Mouse (Mus musculus): ENCODE measurements around the gene Pax5. TPM values are rescaled to one million over a fixed set of nuclear protein-coding genes. Genes with fewer than 3 reads are reported as not detected.

Gene Pax5
- polyA plus RNA-seq, 2 experiments: 0.05 TPM; not detected in 1

DNA sequence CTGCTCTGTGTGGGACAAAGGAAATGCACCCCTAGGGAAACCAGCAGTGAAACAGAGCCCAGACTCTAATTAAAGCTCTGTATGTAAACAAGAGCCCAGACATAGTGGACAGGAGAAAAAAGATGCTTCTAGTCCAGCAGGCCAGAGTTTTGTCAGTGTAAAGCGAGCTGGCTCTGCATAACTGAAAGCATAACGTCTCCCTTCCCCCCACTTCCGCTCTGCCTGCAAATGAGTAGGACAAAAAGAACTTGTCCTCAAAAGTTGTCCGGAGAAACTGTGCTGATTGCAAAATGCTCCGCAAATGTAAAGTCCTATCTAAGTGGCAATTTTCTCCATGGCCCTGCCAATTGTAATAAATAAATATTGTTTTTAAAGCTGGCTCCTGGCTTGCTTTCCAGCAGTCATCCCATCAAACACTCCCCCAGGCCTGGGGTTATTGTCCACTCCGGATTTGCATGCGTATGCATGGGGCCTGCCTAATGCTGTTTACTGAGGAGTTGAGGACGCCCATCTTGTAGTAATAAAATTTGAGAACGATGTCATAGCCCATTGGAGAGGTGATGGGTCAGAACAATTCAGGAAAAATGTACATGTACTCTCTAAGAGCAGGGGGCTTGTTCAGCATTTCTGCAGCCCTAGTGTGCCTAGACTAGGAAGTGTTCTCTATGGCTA, 208.0 kb downstream of the Pax5 start:
- TF ChIP-seq POLR2A (IDR thresholded peaks at IDR 0.05; ENCODE audit: borderline replicate concordance, extremely low read depth, insufficient read depth, insufficient read length): no peak
- Histone ChIP-seq H3K27ac (replicated peaks; ENCODE audit: low read depth, low read length) (no peak overlapping the region), H3K9ac (ENCODE audit: low read depth, low read length, severe bottlenecking) (no peak overlapping the region), H3K4me1 (ENCODE audit: control insufficient read depth, insufficient read depth, low read length) (no peaks in the 10 kb centered on the region), H3K4me2 (replicated peaks; ENCODE audit: low read depth, low read length, severe bottlenecking) (no peak overlapping the region), H3K27me3 (ENCODE audit: control insufficient read depth, insufficient read depth, low read length) (no peaks in the 10 kb centered on the region), H3K36me3 (ENCODE audit: control insufficient read depth, insufficient read depth, low read length) (no peaks in the 10 kb centered on the region), H3K4me3 (replicated peaks; ENCODE audit: low read length) (no peak overlapping the region), H3K9me3 (ENCODE audit: control insufficient read depth, low read length) (no peaks in the 10 kb centered on the region)
- ATAC-seq (ENCODE audit: low FRiP score, low read depth) (no peak), DNase-seq (ENCODE audit: low spot score) (peak; percentile 7)
- WGBS: 46% methylated on average over 9 of the region's 9 CpGs

DNA sequence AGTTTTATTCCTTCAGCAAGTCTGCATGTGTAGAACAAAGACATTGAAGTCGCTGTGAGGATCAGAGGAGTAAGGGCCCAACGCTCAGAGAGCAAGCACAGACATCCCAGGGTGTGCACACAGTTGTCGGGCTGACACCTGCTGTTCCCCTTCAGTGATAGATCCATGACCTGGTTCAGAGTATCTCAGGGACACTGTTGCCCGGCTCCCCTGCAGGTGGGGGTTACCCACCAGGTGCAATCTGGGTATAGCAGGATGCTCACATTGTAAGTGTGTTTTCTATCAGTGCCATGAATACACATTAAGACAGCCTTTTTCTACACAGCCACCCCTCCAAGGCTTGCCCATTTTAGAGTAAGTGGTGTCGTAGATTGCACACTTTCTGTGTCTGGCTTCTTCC, 212.1 kb downstream of the Pax5 start:
- no peak for TF ChIP-seq POLR2A (IDR thresholded peaks at IDR 0.05; ENCODE audit: borderline replicate concordance, extremely low read depth, insufficient read depth, insufficient read length)
- DNase-seq (ENCODE audit: low spot score): no peak
- ATAC-seq (ENCODE audit: low FRiP score, low read depth): no peak
- no peak overlapping the region for H3K9ac ChIP-seq (ENCODE audit: low read depth, low read length, severe bottlenecking)
- no peak overlapping the region for H3K4me3 ChIP-seq (replicated peaks; ENCODE audit: low read length)
- no peak overlapping the region for H3K27ac ChIP-seq (replicated peaks; ENCODE audit: low read depth, low read length)
- H3K36me3 ChIP-seq (ENCODE audit: control insufficient read depth, insufficient read depth, low read length): no peaks in the 10 kb centered on the region
- H3K4me1 ChIP-seq (ENCODE audit: control insufficient read depth, insufficient read depth, low read length): no peaks in the 10 kb centered on the region
- H3K4me2 ChIP-seq (replicated peaks; ENCODE audit: low read depth, low read length, severe bottlenecking): no peak overlapping the region
- no peaks in the 10 kb centered on the region for H3K9me3 ChIP-seq (ENCODE audit: control insufficient read depth, low read length)
- no peaks in the 10 kb centered on the region for H3K27me3 ChIP-seq (ENCODE audit: control insufficient read depth, insufficient read depth, low read length)
- WGBS: 77% methylated on average over 5 of the region's 5 CpGs

DNA sequence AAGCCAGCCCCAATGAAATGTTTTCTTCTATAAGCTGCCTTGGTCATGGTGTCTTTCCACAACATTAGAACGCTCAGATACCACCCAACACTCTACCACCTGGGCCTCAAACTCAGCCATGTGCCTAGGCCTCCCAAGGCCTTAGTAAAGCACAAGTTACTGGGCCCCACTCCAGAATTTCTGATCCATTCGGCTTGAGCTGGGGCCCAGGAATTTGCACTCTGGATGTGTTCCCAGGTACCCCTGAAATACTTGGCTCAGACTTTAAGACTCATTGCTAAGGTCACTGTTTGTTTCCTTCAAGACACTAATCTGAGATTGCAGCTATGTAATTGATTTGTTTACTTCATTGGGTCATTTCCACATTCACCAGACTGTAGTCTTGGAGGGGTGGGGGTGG, 214.5 kb downstream of the Pax5 start:
- no peak for TF ChIP-seq POLR2A (IDR thresholded peaks at IDR 0.05; ENCODE audit: borderline replicate concordance, extremely low read depth, insufficient read depth, insufficient read length)
- H3K4me3 ChIP-seq (replicated peaks; ENCODE audit: low read length): no peak overlapping the region
- no peak overlapping the region for H3K9ac ChIP-seq (ENCODE audit: low read depth, low read length, severe bottlenecking)
- 61% methylated on average over 2 of the region's 2 CpGs for WGBS
- H3K27ac ChIP-seq (replicated peaks; ENCODE audit: low read depth, low read length): no peak overlapping the region
- no peaks in the 10 kb centered on the region for H3K36me3 ChIP-seq (ENCODE audit: control insufficient read depth, insufficient read depth, low read length)
- H3K27me3 ChIP-seq (ENCODE audit: control insufficient read depth, insufficient read depth, low read length): no peaks in the 10 kb centered on the region
- H3K4me1 ChIP-seq (ENCODE audit: control insufficient read depth, insufficient read depth, low read length): no peaks in the 10 kb centered on the region
- no peak overlapping the region for H3K4me2 ChIP-seq (replicated peaks; ENCODE audit: low read depth, low read length, severe bottlenecking)
- no peaks in the 10 kb centered on the region for H3K9me3 ChIP-seq (ENCODE audit: control insufficient read depth, low read length)
- ATAC-seq (ENCODE audit: low FRiP score, low read depth): no peak
- DNase-seq (ENCODE audit: low spot score): peak; percentile 19

DNA sequence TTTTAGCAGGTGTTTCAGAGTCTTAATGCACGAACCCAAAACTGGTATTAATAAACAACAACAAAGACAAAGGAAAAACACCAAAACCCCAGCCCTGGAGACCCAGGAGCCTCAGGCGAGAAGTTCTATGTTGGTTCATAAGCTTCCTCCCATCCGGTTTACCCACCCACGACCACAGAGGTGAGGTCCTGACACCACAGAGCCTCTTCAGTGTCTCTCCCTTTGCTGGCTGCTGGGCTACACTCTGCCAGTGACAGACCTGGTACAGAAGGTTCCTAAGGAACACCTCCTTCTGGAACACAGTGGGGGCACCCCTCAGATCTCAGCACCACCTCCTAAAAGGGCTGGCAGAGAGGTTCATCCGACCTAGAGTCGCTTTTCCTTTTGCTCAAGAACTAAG, 216.5 kb downstream of the Pax5 start:
- WGBS: 71% methylated on average over 6 of the region's 6 CpGs
- no peak overlapping the region for H3K9ac ChIP-seq (ENCODE audit: low read depth, low read length, severe bottlenecking)
- no peak for TF ChIP-seq POLR2A (IDR thresholded peaks at IDR 0.05; ENCODE audit: borderline replicate concordance, extremely low read depth, insufficient read depth, insufficient read length)

DNA sequence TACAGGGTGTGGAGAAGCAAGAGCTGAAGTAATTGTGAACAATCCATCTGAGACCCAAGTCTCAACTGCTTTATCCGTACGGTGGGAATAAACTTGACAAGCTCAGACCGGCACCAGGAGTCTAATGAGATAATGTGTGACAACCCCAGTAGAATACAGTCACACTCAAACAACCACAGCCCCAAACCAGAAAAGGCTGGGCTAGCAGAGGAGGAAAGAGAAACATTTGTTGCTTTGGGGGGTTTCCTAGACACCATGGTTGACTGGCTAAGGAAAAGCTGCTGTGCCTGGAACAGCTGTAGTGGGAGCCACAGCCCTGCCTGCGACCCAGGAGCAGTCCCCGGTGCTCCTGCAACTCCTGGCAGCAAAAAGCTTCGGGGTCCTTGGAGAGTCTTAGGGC, 219.4 kb downstream of the Pax5 start:
- no peak overlapping the region for H3K9ac ChIP-seq (ENCODE audit: low read depth, low read length, severe bottlenecking)
- H3K9me3 ChIP-seq (ENCODE audit: control insufficient read depth, low read length): no peaks in the 10 kb centered on the region
- no peaks in the 10 kb centered on the region for H3K36me3 ChIP-seq (ENCODE audit: control insufficient read depth, insufficient read depth, low read length)
- H3K27ac ChIP-seq (replicated peaks; ENCODE audit: low read depth, low read length): no peak overlapping the region
- no peak overlapping the region for H3K4me3 ChIP-seq (replicated peaks; ENCODE audit: low read length)
- no peaks in the 10 kb centered on the region for H3K4me1 ChIP-seq (ENCODE audit: control insufficient read depth, insufficient read depth, low read length)
- H3K4me2 ChIP-seq (replicated peaks; ENCODE audit: low read depth, low read length, severe bottlenecking): no peak overlapping the region
- ATAC-seq (ENCODE audit: low FRiP score, low read depth): no peak
- DNase-seq (ENCODE audit: low spot score): no peak
- H3K27me3 ChIP-seq (ENCODE audit: control insufficient read depth, insufficient read depth, low read length): no peaks in the 10 kb centered on the region
- no peak for TF ChIP-seq POLR2A (IDR thresholded peaks at IDR 0.05; ENCODE audit: borderline replicate concordance, extremely low read depth, insufficient read depth, insufficient read length)
- WGBS: 48% methylated on average over 6 of the region's 6 CpGs

More for the DNA sequence above, 216.5 kb downstream of the Pax5 start:
- Histone ChIP-seq H3K27me3 (ENCODE audit: control insufficient read depth, insufficient read depth, low read length) (no peaks in the 10 kb centered on the region), H3K4me3 (replicated peaks; ENCODE audit: low read length) (no peak overlapping the region), H3K36me3 (ENCODE audit: control insufficient read depth, insufficient read depth, low read length) (no peaks in the 10 kb centered on the region), H3K4me2 (replicated peaks; ENCODE audit: low read depth, low read length, severe bottlenecking) (no peak overlapping the region), H3K4me1 (ENCODE audit: control insufficient read depth, insufficient read depth, low read length) (no peaks in the 10 kb centered on the region), H3K9me3 (ENCODE audit: control insufficient read depth, low read length) (no peaks in the 10 kb centered on the region), H3K27ac (replicated peaks; ENCODE audit: low read depth, low read length) (no peak overlapping the region)
- DNase-seq (ENCODE audit: low spot score): no peak
- ATAC-seq (ENCODE audit: low FRiP score, low read depth): no peak

Data from limb, embryonic 14.5 days (tissue).